Mouse (Mus musculus): ENCODE data around the gene Zim1.

The Zim1 gene

DNA sequence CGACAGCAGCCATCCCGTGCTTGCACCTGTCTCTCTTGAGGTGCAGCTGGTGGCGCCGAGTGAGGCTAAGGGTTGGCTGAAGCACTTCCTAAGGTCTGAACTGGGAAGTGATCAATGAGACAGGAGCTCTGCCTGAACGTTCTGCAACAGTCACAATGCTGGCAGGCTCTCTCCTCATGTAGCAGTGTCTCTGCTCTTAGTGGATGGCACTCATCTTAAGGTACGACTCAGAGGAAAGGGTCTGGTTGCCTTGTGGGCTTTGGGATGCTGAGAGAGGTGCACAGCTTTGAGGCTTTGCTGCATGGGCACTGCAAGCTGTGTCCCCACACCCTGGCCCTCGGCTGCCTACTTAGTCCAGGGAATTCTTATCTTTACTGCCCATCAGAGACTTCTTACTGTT, 45.0 kb downstream of the Zim1 start:
- no peak for DNase-seq (ENCODE audit: low read depth)

GRCm38 (mm10) chr7:6650526-6650925, 45.7 kb downstream of the Zim1 start:
- DNase-seq (ENCODE audit: low read depth): no peak

GRCm38 (mm10) chr7:6645821-6646220, 50.4 kb downstream of the Zim1 start:
- DNase-seq (ENCODE audit: low read depth): no peak

DNA sequence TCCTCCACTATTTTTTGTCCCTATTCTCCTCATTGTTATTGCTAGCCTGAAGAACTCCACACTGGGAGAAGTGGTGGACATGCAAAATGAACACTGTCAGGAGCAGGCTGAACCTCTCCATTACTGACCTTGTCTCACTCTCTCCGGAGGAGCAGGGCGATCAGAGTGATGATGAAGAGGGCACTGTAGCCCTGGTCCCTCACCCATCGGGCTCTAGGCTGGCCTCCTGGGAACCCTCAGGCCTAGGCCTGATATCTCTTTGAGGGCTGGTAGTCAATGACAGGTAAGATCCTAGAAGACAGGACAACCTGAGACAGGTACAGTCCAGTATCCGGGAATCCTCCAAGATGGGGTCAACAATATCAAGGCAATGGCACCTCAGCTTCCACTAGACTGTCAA, 58.2 kb downstream of the Zim1 start:
- no peak for DNase-seq (ENCODE audit: low read depth)

DNA sequence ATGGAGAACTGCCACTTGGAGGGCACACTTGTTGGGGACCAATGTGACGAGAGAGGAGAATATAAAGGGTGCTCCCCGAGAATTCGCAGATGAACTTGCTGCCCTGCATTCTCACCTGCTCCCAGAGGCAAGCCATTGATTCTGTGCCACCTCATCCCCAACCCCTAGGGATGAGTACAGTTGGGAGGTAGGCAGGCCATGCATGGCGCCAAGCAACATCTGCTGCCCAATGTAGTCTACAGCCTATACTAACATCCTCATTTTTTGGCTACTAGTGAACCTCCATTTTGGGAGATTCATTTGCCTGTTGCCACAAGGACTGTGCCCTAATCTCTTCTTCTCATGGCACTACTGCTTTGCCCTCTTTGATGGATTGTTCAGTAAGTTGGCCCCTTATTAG, 59.5 kb downstream of the Zim1 start:
- no peak for DNase-seq (ENCODE audit: low read depth)

DNA sequence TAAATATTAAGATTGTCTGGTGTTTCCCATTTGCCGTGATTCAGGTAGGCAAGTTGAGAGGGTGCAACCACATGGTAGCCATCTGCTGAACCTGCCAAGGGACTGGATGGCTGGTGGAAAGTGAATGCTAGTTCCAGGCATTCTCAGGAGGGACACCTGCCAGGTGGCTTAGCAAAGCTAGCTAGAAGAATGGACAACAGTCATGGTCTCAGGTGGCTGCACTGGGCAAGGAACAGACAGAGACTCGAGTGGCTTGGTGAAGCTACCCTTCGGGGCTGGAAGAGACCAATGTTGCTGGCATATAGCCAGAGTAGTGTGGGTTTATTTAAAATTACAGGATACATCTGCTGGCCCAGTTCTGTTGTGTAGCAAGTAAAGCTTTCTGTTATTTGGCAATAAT, 60.4 kb downstream of the Zim1 start:
- DNase-seq (ENCODE audit: low read depth): no peak

Measured in NIH3T3 (cell line).